Mouse (Mus musculus): ENCODE results near the gene Hpn. TPM values are rescaled to one million over a fixed set of nuclear protein-coding genes. Genes with fewer than 3 reads are reported as not detected.

Hpn gene
- polyA plus RNA-seq, 1 experiment from 2014 or later, result 36.2 TPM

DNA sequence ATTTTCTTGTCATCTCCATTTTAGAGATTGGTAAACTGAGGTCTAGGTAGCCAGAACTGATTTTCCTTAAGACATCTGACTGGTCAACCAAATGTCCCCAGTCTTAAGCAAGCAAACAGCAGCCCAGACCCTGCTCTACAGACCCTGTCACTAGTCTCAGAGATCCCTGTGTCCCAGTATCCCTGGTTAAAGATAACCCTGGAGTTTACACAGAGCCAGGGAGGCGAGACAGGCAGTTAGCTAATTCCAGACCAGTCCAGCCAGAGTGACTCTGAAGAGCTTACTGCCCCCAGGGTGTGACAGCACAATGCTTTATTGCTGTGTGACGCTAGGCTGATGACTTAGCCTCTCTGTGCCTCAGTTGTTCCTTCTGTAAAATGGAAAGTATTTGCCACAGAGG, 58.0 kb downstream of the Hpn start, which contains the start of gene Fxyd1:
TSS of gene Fxyd1 (minus strand) at position 129 of the 400 bp plus-strand sequence.
- no peak within 1 kb of the TSS for H3K4me3 ChIP-seq
- H3K4me1 ChIP-seq, result peaks cover 34% of the 10 kb centered on the region
- ATAC-seq, result peak; percentile 17; the same call in 1 of the 2 replicates
- 45% methylated on average over 2 of the region's 2 CpGs for WGBS (ENCODE audit: insufficient replicate concordance)
- peaks cover 27% of the 10 kb centered on the region for H3K27me3 ChIP-seq (replicated peaks)
- H3K4me2 ChIP-seq, result no peak within 1 kb of the TSS
- H3K36me3 ChIP-seq, result no peaks in the 10 kb centered on the region
- H3K9ac ChIP-seq, result no peak within 1 kb of the TSS
- H3K27ac ChIP-seq, result peak within 1 kb of the TSS; percentile 66; the same call in 1 of the 2 replicates
- H3K9me3 ChIP-seq (replicated peaks), result no peaks in the 10 kb centered on the region

DNA sequence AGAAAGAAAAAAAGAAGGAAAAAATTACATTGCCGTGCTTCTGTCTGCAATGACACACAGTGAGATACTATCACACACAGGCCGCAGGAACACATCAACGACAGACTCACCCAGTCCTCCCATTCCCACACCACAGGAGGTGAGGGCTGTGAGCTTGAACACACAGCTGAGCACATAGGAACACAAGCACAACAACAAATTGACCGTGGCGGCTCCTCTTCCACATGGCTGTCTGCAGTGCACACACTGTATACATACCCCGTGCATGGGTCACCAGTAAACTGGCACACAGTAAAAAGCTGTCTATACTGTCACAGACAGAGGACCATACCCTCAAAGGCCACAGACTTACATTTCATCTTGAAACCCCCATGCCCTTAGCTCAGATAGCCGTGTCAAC, 58.6 kb downstream of the Hpn start:
- no peak overlapping the region for H3K4me2 ChIP-seq

DNA sequence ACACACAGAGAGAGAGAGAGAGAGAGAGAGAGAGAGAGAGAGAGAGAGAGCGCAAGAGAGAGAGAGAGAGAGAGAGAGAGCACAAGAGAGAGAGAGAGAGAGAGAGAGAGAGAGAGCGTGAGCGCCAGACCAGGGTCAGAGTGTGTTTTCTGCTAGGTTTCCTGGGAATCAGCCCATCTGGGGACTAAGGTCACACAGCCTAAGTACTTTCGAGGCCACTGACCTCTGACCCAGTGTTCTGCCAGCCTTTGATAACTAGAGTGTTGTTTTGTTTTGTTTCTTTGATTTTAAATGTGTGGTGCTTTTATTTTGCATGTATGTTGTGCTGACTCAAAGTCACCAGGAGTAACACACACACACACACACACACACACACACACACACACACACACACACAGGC, 59.2 kb downstream of the Hpn start:
- ATAC-seq, result peak; percentile 36; the same call in 1 of the 2 replicates
- peak overlapping the region; percentile 66; the same call in 1 of the 2 replicates for H3K27ac ChIP-seq
- H3K4me3 ChIP-seq, result no peak overlapping the region
- peaks cover 38% of the 10 kb centered on the region for H3K27me3 ChIP-seq (replicated peaks)
- no peaks in the 10 kb centered on the region for H3K9me3 ChIP-seq (replicated peaks)
- H3K4me2 ChIP-seq, result peak overlapping the region; percentile 35; the same call in 1 of the 2 replicates
- no peak overlapping the region for H3K9ac ChIP-seq
- no peaks in the 10 kb centered on the region for H3K36me3 ChIP-seq
- 53% methylated on average over 3 of the region's 4 CpGs for WGBS (ENCODE audit: insufficient replicate concordance)
- H3K4me1 ChIP-seq, result peaks cover 42% of the 10 kb centered on the region

More for the DNA sequence above, 58.6 kb downstream of the Hpn start:
- Histone ChIP-seq H3K9ac (no peak overlapping the region), H3K4me3 (no peak overlapping the region), H3K27ac (peak overlapping the region; percentile 65; the same call in 1 of the 2 replicates), H3K27me3 (replicated peaks) (peaks cover 33% of the 10 kb centered on the region), H3K36me3 (no peaks in the 10 kb centered on the region), H3K4me1 (peaks cover 39% of the 10 kb centered on the region), H3K9me3 (replicated peaks) (no peaks in the 10 kb centered on the region)
- WGBS (ENCODE audit: insufficient replicate concordance), result 56% methylated on average over 7 of the region's 7 CpGs
- ATAC-seq, result no peak

DNA sequence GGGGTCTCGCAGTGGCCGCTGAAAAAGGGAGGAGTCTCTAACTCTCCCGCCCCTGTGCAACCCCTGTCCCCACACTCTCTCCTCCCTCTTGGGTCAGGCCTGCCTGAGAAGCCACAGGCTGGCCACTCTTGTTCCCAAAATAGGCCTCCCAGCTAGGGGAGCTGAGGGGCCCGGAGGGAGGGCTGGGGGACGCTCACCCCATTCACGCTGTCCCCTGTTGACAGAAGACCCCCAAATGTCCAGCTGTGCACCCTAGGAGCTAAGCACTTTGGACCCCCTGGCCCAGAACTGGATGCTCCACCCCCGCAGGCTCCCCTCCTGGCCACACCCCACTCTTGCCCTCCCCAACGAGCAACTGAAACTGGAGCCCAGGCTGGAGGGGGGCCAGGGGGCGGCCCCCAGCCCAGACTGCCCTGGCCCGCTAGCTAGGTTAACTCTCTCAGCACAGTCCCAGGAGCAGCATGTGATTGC, 59.7 kb downstream of the Hpn start:
- peak overlapping the region; percentile 66 for H3K27ac ChIP-seq

DNA sequence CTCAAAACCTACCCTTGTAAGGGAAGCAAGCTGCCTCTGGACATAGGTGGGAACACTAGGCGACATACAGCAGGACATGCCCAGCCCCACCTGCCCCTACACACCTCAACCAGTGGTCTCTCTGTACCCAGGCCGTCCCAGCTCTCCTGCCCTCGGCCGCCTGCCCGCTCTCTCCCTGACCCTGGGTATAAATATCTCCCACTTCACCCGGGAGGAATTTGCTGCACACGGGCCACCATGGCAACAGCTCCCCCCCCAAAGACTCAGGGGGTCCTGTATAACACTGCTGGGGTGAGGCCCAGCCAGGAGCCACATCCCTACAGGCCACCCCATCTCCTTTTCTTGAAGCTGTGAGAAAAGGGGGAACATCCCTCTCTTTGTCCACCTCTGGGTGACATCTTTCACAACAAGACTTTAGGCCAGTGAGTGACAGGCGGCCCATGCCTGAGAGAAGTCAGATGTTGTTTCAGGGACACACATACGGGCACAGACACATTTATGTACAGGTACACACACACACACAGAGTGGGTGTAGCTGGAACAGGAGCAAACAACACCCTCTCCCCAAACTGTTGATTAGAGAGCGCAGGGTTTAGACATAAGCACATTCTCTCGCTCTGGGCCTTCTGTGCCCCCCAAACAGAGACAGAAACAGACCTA, 60.3 kb downstream of the Hpn start:
- Histone ChIP-seq H3K4me1 (peaks cover 49% of the 10 kb centered on the region), H3K27me3 (replicated peaks) (peaks cover 49% of the 10 kb centered on the region), H3K9me3 (replicated peaks) (no peaks in the 10 kb centered on the region), H3K4me2 (peak overlapping the region; percentile 35), H3K9ac (no peak overlapping the region), H3K27ac (peak overlapping the region; percentile 66; the same call in 1 of the 2 replicates), H3K4me3 (no peak overlapping the region), H3K36me3 (no peaks in the 10 kb centered on the region)
- no peak for ATAC-seq
- WGBS (ENCODE audit: insufficient replicate concordance), result 49% methylated on average over 11 of the region's 11 CpGs

More for the DNA sequence above, 59.7 kb downstream of the Hpn start:
- Histone ChIP-seq H3K9ac (no peak overlapping the region), H3K27me3 (replicated peaks) (peaks cover 43% of the 10 kb centered on the region), H3K36me3 (no peaks in the 10 kb centered on the region), H3K4me3 (no peak overlapping the region), H3K4me1 (peaks cover 43% of the 10 kb centered on the region), H3K9me3 (replicated peaks) (no peaks in the 10 kb centered on the region), H3K4me2 (peak overlapping the region; percentile 35)
- 22% methylated on average over 10 of the region's 10 CpGs for WGBS (ENCODE audit: insufficient replicate concordance)
- ATAC-seq, result peak; percentile 67

DNA sequence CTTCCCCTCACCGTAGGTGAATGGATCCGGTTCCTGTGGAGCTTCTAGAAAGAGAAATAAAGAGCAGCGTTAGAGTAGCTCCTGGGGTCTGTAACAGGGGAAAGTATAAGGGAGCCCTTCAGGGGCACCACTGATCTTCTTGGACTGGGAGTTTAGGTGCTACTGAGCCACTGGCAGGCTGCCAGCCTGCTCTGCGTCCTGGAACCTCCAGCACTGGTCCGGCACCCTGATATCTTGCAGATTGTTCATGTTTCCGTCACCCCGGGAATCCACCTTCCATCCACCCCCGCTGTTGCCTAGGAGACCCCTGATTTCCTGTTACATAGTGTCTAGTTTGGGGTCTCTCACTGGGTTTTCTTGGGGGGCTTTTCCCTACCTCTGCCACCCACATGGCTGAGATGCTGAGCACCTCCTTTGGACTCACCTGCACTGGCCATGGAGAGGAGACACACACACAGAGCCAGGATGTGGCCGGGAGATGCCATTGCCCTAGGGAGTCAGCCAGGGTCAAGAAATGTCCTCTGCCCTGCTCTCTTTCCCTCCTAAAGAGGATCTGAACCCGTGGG, 61.1 kb downstream of the Hpn start:
- Histone ChIP-seq H3K9me3 (replicated peaks) (no peaks in the 10 kb centered on the region), H3K4me2 (peak overlapping the region; percentile 35; the same call in 1 of the 2 replicates), H3K9ac (no peak overlapping the region), H3K27ac (no peak overlapping the region), H3K27me3 (replicated peaks) (peaks cover 58% of the 10 kb centered on the region), H3K36me3 (no peaks in the 10 kb centered on the region), H3K4me3 (no peak overlapping the region), H3K4me1 (peaks cover 51% of the 10 kb centered on the region)
- ATAC-seq, result no peak
- WGBS (ENCODE audit: insufficient replicate concordance), result 37% methylated on average over 10 of the region's 10 CpGs

DNA sequence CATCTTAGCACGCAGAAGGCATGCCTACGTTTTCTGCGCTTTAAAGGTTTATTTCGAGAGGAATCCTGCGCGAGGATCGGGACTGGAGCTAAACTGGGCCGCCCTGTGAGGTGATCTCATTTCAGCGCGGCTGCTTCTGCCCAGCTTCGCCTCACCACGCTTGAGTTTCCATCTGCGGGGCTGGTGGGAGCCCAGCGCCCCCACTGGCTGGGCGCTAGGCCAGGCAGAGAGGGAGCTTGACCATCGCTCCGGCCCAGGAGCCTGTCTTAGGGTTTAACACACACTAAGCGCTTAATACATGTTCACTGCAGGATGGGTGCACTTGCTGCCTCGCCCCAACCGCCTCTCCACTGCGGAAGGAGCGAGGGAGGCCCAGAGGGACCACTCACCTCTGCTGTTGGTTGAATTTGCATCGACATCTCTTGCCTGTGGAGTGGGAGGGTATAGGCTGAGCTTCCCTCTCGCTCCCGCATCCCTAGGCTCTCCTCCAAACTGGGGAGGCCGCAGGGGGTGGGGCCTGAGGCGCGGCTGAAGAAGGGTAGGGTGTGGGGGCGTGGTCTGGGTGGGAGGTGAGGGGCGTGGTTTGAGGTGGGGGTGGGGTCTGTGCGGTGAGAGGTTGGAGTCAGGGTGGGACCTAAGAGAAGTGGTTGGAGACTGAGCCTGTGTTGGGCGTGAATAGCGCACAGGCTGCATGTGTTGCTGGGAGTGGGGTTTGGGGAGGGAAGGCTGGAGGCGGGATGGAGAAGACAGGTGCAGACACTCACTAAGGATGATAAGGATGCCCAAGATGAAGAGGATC, 62.3 kb downstream of the Hpn start:
- H3K36me3 ChIP-seq, result no peaks in the 10 kb centered on the region
- peak overlapping the region; percentile 38; the same call in 1 of the 2 replicates for H3K4me2 ChIP-seq
- peaks cover 51% of the 10 kb centered on the region for H3K4me1 ChIP-seq
- 3% methylated on average over 34 of the region's 34 CpGs for WGBS (ENCODE audit: insufficient replicate concordance)
- no peak overlapping the region; the same call in 1 of the 2 replicates for H3K4me3 ChIP-seq
- H3K27me3 ChIP-seq (replicated peaks), result peaks cover 69% of the 10 kb centered on the region
- no peak overlapping the region for H3K9ac ChIP-seq
- no peaks in the 10 kb centered on the region for H3K9me3 ChIP-seq (replicated peaks)
- H3K27ac ChIP-seq, result no peak overlapping the region
- no peak for ATAC-seq

DNA sequence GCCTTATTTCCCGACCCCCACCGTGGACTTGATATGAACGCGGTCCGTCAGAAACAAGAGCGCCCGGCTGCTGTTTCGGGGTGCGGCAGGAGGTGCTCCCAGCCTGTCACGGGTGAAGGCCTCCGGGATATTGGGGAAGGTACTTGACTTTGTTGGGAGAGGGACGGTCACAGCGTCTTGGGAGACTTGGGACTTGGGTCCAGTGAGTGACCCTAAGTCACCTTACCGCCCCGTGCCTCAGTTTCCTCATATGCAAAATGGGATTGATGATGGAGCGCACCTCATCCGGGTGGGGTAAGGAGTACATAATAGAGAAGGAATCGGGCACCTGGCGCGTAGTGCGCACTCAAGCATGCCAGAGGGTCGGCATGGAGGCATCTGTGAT, 62.8 kb downstream of the Hpn start:
- H3K4me3 ChIP-seq, result no peak overlapping the region; the same call in 1 of the 2 replicates
- ATAC-seq, result no peak
- H3K4me2 ChIP-seq, result peak overlapping the region; percentile 38; the same call in 1 of the 2 replicates
- H3K9me3 ChIP-seq (replicated peaks), result no peaks in the 10 kb centered on the region
- H3K27ac ChIP-seq, result no peak overlapping the region
- WGBS (ENCODE audit: insufficient replicate concordance), result 4% methylated on average over 22 of the region's 22 CpGs
- H3K36me3 ChIP-seq, result no peaks in the 10 kb centered on the region
- peaks cover 51% of the 10 kb centered on the region for H3K4me1 ChIP-seq
- H3K27me3 ChIP-seq (replicated peaks), result peaks cover 73% of the 10 kb centered on the region
- H3K9ac ChIP-seq, result no peak overlapping the region

DNA sequence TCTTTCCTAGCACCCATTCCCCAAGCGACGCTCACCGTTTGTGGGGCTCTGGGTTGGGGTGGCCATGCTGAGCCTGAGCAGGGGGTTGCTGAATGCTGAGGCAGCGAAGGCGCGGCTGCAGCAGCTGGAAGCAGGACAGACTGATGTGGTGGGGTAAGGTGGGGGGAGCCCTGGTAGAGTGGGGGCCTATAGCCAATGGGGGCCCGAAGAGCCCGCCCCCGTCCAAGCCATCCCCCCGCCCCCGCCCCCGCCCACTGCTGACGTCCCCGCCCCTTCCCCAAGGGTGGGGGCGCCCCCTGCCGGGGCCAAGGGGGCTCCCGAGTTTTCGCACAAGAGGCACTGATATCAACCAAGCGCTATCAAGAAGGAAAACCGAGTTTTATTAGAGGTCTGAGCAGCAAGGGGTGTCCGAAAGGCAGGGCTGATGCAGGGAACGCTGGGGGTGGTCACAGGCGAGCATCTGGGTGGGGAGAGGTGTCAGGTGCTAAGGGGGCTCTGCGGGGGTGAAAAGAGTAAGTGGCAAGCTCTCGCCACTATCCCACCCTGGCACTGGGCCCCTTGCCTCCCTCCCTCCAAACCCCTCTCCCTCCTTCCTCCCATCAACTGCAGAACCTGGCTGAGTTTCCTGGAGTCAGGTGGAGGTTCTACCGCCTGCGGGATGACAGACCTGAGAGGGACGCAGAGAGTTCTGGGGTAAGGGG, 63.6 kb downstream of the Hpn start, which contains the start of gene Fxyd7:
TSS of gene Fxyd7 (minus strand) at position 147 of the 701 bp plus-strand sequence.
- 6% methylated on average over 27 of the region's 28 CpGs for WGBS (ENCODE audit: insufficient replicate concordance)
- Histone ChIP-seq H3K9me3 (replicated peaks) (no peaks in the 10 kb centered on the region), H3K27ac (no peak within 1 kb of the TSS), H3K4me1 (peaks cover 51% of the 10 kb centered on the region), H3K27me3 (replicated peaks) (peaks cover 76% of the 10 kb centered on the region), H3K4me2 (peak within 1 kb of the TSS; percentile 38; the same call in 1 of the 2 replicates), H3K4me3 (no peak within 1 kb of the TSS; the same call in 1 of the 2 replicates), H3K36me3 (no peaks in the 10 kb centered on the region), H3K9ac (no peak within 1 kb of the TSS)
- no peak for ATAC-seq

DNA sequence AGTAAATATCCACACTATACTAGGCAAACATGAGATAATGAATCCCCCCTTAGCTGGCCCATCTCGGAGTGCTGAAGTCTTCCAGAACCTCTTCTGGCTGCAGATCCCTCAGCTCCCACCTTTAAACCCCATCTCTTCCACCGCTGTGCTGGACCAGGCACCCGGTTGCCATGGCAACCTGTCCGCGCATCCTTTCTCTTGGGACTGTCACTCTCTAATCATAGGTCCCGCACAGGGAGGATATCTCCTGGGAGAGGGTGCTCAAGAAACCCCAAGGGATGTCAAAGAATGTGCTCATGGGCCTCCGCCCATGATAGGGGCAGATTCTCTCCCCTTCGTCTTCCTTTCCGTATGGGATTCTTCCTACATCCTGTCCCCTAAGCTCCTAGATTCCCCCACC, 64.2 kb downstream of the Hpn start:
- WGBS (ENCODE audit: insufficient replicate concordance), result 7% methylated on average over 9 of the region's 9 CpGs
- Histone ChIP-seq H3K4me1 (peaks cover 51% of the 10 kb centered on the region), H3K36me3 (no peaks in the 10 kb centered on the region), H3K27ac (no peak overlapping the region), H3K27me3 (replicated peaks) (peaks cover 76% of the 10 kb centered on the region), H3K4me2 (peak overlapping the region; percentile 34; the same call in 1 of the 2 replicates), H3K9me3 (replicated peaks) (no peaks in the 10 kb centered on the region), H3K9ac (no peak overlapping the region), H3K4me3 (no peak overlapping the region)
- no peak for ATAC-seq

DNA sequence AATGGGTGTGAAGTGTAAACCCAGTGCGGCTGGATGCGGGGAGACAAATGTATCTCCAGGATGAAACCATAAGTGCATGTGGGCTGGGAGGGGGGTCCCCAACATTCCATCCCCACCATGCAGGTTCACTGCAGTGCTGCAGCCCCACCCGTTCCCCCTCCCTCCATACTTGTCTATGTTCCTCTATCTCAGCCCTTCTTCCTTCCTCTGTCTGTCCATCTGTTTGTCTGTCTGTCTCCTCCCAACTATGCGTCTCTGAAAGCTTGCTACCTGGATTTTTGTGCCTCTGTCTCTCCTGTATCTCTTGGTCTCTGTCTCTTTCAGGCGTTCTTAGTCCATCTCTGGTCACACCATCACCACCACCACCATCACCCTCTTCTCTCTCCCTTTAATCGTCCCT, 64.6 kb downstream of the Hpn start:
- H3K4me1 ChIP-seq, result peaks cover 48% of the 10 kb centered on the region
- no peak overlapping the region for H3K4me3 ChIP-seq
- H3K36me3 ChIP-seq, result no peaks in the 10 kb centered on the region
- no peaks in the 10 kb centered on the region for H3K9me3 ChIP-seq (replicated peaks)
- no peak overlapping the region for H3K4me2 ChIP-seq
- ATAC-seq, result no peak
- H3K9ac ChIP-seq, result no peak overlapping the region
- 2% methylated on average over 6 of the region's 6 CpGs for WGBS (ENCODE audit: insufficient replicate concordance)
- no peak overlapping the region for H3K27ac ChIP-seq
- H3K27me3 ChIP-seq (replicated peaks), result peaks cover 80% of the 10 kb centered on the region
